Mouse (Mus musculus) liver, embryonic 14.5 days (tissue): Measurements from ENCODE around the gene Pbx1.

Experiments
- CTCF ChIP-seq: IDR thresholded peaks from 2 replicates; pipeline ENCODE4 v1.5.1; 2016; ENCODE audit warnings: antibody characterized with exemption, low read depth, control low read depth
- EP300 ChIP-seq: IDR thresholded peaks from 2 replicates; pipeline ENCODE4 v1.6.1; 2016; ENCODE audit warnings: antibody characterized with exemption, low read depth

- TF ChIP-seq CTCF: no peak
- no peak for TF ChIP-seq EP300
Observed at GRCm38 (mm10) chr1:168324306-168325085, 107.6 kb downstream of the Pbx1 start.
